Mouse (Mus musculus) neural tube, embryonic 10.5 days (tissue): ENCODE measurements around the gene 9130409I23Rik.
"Not testable (repeated sequence)": the region's sequence is repeated elsewhere in the genome, so short reads cannot be mapped to it uniquely, and the experiment has no call there.

Experiments used
- DNase-seq: peaks from one replicate; pipeline ENCODE4 v3.0.0-alpha.2; 2017; ENCODE audit warnings: low spot score; ENCODE audit errors: extremely low spot score

9130409I23Rik gene

GRCm38 (mm10) chr1:181035015-181035778 is 15.8 kb upstream of the 9130409I23Rik start:
- DNase-seq, result not testable (repeated sequence)

- DNase-seq, result no peak
Measured at GRCm38 (mm10) chr1:181037623-181038022, 13.4 kb upstream of the 9130409I23Rik start.

GRCm38 (mm10) chr1:181039652-181040051 is 11.4 kb upstream of the 9130409I23Rik start:
- no peak for DNase-seq

- DNase-seq, result no peak
Measured at GRCm38 (mm10) chr1:181047520-181047919, 3.5 kb upstream of the 9130409I23Rik start.

DNA sequence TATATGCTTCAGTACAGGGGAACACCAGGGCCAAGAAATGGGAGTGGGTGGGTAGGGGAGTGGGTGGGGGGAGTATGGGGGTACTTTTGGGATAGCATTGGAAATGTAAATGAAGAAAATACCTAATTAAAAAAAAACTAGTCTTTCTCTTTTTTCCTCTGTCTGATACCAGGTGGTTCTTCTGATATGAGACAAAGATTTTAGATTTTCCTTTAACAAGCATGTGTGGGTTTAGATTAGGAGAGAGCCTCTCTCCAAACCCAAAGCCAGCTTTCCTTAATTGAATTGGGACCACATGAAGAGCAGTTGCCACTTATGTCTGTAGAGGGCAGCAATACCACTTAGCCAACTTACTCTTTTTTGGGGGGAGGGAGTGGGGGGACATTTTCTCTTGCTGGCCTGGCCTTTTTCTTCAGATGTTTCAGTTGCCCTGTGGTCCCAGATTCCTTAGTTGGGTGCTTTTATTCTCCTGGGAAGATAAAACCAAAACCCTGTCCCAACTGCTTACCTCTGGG is 1.7 kb upstream of the 9130409I23Rik start:
- no peak for DNase-seq

DNA sequence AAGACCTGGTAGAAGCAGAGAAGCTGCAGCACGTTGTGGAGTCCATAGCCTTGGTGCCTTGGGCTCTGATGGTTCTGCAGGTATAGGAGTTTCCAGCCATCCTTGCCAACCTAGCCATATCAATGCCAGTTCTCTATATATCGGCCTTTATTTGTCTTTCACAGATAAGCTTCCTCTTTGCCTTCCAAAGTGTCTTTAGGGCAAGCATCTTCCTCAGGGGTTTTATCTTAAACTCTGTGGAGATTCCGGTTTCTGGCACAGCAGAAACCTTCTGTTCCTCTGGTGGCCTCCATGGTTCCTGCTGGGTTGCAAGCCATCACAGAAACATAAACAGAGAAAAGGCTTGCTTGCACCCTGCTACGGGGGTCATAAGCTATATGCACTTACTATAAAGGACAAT is 1.9 kb downstream of the 9130409I23Rik start:
- no peak for DNase-seq

GRCm38 (mm10) chr1:181061784-181062485 is 10.9 kb downstream of the 9130409I23Rik start:
- DNase-seq, result no peak

DNA sequence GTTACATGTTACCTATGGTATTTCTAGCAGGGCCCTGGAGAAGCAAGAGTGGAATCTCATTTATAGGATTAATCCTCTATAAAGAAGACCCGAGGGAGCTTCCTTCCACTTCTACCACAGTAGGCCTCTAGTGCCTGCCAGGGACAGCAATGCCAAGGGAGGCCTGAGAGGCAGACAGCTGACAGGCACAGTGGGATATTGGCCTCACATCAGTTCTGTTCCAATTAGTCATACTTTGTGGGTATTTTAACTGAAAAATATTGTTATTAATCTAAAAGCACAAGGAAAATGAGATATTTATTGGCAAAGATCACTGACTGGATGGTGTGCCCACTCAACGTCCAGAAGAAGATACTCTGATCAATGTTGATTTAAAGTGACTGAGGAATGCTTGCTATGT is 13.0 kb downstream of the 9130409I23Rik start:
- no peak for DNase-seq

- no peak for DNase-seq
Measured at GRCm38 (mm10) chr1:181064648-181065047, 13.6 kb downstream of the 9130409I23Rik start.

- no peak for DNase-seq
Measured at GRCm38 (mm10) chr1:181068344-181068743, 17.3 kb downstream of the 9130409I23Rik start.

GRCm38 (mm10) chr1:181069671-181070070 is 18.6 kb downstream of the 9130409I23Rik start:
- no peak for DNase-seq

GRCm38 (mm10) chr1:181073075-181073474 is 22.0 kb downstream of the 9130409I23Rik start:
- no peak for DNase-seq

DNA sequence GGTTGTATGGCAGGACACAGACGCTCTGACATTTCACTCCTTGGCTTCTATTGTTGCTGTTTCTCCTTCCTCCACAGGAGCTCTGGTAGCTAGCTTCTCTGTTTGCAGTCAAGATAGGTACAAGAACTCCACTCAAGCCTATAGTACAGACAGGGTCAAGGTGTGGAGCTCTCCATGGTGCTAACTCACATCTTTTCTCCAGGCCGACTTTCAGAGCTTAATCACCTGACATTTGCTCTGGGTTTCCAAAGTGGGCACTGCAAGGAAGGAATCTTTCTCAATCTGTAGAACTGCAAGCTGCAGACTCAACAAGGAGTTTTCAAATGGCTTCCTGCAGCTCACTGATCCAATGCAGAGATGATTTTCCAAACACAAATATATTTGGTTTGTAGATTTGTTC is 33.0 kb downstream of the 9130409I23Rik start:
- no peak for DNase-seq

- no peak for DNase-seq
Measured at GRCm38 (mm10) chr1:181090048-181090447, 39.0 kb downstream of the 9130409I23Rik start.
